Mouse (Mus musculus): ENCODE measurements around the gene Lmntd1.

DNA sequence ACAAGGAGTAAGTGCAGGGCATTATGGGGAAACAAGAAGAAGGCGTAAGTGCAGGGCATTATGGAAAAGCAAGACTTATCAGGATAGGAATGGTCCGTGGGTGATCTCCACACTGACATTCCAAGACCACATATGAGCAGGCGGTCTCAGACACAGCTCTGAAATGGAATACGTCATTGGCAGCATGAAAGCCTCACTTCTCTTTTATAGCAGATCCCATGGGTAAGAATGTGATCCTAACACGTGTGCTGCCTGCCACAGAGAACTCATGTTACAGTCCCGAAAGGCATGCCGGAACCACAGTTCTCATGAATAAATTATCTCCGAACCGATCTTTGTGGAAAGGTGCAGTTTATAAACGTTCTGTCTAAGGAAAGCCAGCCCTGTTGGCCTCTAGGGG is 294.0 kb downstream of the Lmntd1 start:
- TF ChIP-seq CTCF (IDR thresholded peaks at IDR 0.05; ENCODE audit: insufficient read depth, low read depth, low read length) = no peak
- TF ChIP-seq POLR2A (IDR thresholded peaks at IDR 0.05; ENCODE audit: insufficient read depth, low read depth, low read length) = no peak

All from olfactory bulb, adult 2 months (tissue).